Mouse (Mus musculus) midbrain, postnatal 0 days (tissue): ENCODE results near the gene Utrn. TPM values are rescaled to one million over a fixed set of nuclear protein-coding genes. Genes with fewer than 3 reads are reported as not detected.

Source experiments
- ATAC-seq: fragments of 200-750 bp; cut with Nextera tagmentation; 2 replicates; pipeline ENCODE4 v1.8.0; 2017; ENCODE audit warnings: moderate number of reproducible peaks, mild to moderate bottlenecking, moderate TSS enrichment, moderate library complexity; ENCODE audit not compliant: low FRiP score
- DNase-seq: peaks from one replicate; pipeline ENCODE4 v3.0.0-alpha.2; 2015; ENCODE audit warnings: low spot score
- H3K27ac ChIP-seq: fragments of 300-500 bp; sonication (generic); 2 replicates; pipeline ENCODE4 v1.5.1; 2014; ENCODE audit warnings: low read depth, mild to moderate bottlenecking, low read length, mixed read lengths
- H3K27me3 ChIP-seq: fragments of 300-500 bp; sonication (generic); 2 replicates; pipeline ENCODE4 v1.6.1; 2014; ENCODE audit warnings: low read length, control low read depth, mixed read lengths; ENCODE audit not compliant: insufficient read depth
- H3K36me3 ChIP-seq: fragments of 300-500 bp; sonication (generic); 2 replicates; pipeline ENCODE4 v1.6.1; 2014; ENCODE audit warnings: low read length, control low read depth, mixed read lengths; ENCODE audit not compliant: insufficient read depth
- H3K4me1 ChIP-seq: fragments of 300-500 bp; sonication (generic); 2 replicates; pipeline ENCODE4 v1.6.1; 2014; ENCODE audit warnings: mild to moderate bottlenecking, control low read depth, antibody characterized with exemption, low read length, mixed read lengths; ENCODE audit not compliant: insufficient read depth
- H3K4me2 ChIP-seq: fragments of 300-500 bp; sonication (generic); 2 replicates; pipeline ENCODE4 v1.6.1; 2014; ENCODE audit warnings: low read depth, mild to moderate bottlenecking, low read length, mixed read lengths; ENCODE audit not compliant: poor library complexity, severe bottlenecking
- H3K4me3 ChIP-seq: fragments of 300-500 bp; sonication (generic); 2 replicates; pipeline ENCODE4 v1.5.1; 2014; ENCODE audit warnings: low read depth, mild to moderate bottlenecking, low read length, moderate library complexity
- H3K9ac ChIP-seq: fragments of 300-500 bp; sonication (generic); replicated peaks from 2 replicates; pipeline ENCODE4 v1.6.1; 2014; ENCODE audit warnings: mild to moderate bottlenecking, low read length, moderate library complexity, mixed read lengths; ENCODE audit not compliant: poor library complexity, severe bottlenecking
- H3K9me3 ChIP-seq: fragments of 300-500 bp; sonication (generic); 2 replicates; pipeline ENCODE4 v1.6.1; 2016; ENCODE audit warnings: low read length, control low read depth
- CTCF ChIP-seq: IDR thresholded peaks from 2 replicates; pipeline ENCODE4 v1.5.1; 2016; ENCODE audit warnings: antibody characterized with exemption, mild to moderate bottlenecking
- WGBS: fragments of 180-500 bp; shearing (Covaris S2); extraction: QIAGEN DNeasy Blood & Tissue Kit; methylation state at CpG from one replicate; pipeline ENCODE4 v1.1.7; 2014; 5-methylcytosine and 5-hydroxymethylcytosine counted together
- polyA plus RNA-seq: library from polyadenylated mRNA; unstranded; fragments of >200 nt; fragmentation: Nextera tagmentation; extraction: Ambion mirVana; gene quantifications from 2 replicates; pipeline ENCODE4 v1.2.1, GENCODE M21; 2015
- total RNA-seq: library from RNA; depleted of rRNA; stranded (reverse); fragments of >200 nt; gene quantifications from 2 replicates; pipeline ENCODE4 v1.2.3, GENCODE M21; 2014

Utrn gene
- total and polyA plus RNA-seq, 2 experiments from 2014 or later, result 15.4 to 20.6 TPM

DNA sequence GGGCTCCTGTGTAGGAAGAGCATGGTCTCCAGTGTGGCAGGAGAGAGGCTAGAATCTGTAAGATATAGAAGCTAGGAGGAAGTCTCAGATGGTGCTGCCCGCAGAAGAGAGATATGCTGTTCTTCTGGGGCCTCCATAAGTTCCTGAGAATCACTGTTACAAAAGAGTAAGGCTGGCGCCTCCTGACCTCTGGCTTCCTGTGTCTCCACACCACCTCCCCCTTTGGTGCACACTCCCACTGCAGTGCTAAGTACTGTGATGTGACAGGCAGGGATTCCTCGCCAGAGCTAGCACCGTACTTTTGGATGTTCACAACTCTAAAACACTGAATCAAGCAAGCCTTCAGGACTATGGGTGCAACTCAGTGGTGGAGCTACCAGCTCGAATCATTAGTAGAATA, 140.1 kb downstream of the Utrn start:
- 89% methylated on average over 5 of the region's 5 CpGs for WGBS
- no peak overlapping the region for H3K9ac ChIP-seq
- DNase-seq, result no peak
- 0 out of 2 replicates have a peak, but pooled peaks cover 7% of the 10 kb centered on the region for H3K4me1 ChIP-seq
- no peaks in the 10 kb centered on the region for H3K9me3 ChIP-seq
- no peak overlapping the region for H3K27ac ChIP-seq
- TF ChIP-seq CTCF, result no peak
- H3K27me3 ChIP-seq, result no peaks in the 10 kb centered on the region
- no peak overlapping the region for H3K4me3 ChIP-seq
- no peaks in the 10 kb centered on the region for H3K36me3 ChIP-seq
- no peak for ATAC-seq
- no peak overlapping the region for H3K4me2 ChIP-seq

DNA sequence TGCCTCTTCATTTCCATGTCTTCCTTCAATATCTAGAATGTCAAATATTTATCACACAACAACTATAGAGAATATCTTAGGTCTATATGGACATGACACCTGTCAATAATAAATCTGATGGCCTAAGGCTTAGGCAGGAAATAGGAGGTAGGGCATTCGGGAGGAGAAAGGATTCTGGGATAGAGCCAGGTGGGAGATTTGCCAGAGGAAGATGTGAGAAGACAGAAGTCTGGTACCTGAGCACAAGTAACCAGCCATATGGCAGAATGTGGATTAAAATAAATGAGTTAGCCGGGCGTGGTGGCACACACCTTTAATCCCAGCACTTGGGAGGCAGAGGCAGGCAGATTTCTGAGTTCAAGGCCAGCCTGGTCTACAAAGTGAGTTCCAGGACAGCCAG, 141.3 kb downstream of the Utrn start:
- Histone ChIP-seq H3K27ac (no peak overlapping the region), H3K4me1 (0 out of 2 replicates have a peak, but pooled peaks cover 7% of the 10 kb centered on the region), H3K9ac (no peak overlapping the region), H3K36me3 (no peaks in the 10 kb centered on the region), H3K27me3 (no peaks in the 10 kb centered on the region), H3K4me2 (no peak overlapping the region), H3K4me3 (no peak overlapping the region), H3K9me3 (no peaks in the 10 kb centered on the region)
- no peak for TF ChIP-seq CTCF
- ATAC-seq, result no peak
- DNase-seq, result no peak
- WGBS, result 97% methylated on average over 3 of the region's 3 CpGs

DNA sequence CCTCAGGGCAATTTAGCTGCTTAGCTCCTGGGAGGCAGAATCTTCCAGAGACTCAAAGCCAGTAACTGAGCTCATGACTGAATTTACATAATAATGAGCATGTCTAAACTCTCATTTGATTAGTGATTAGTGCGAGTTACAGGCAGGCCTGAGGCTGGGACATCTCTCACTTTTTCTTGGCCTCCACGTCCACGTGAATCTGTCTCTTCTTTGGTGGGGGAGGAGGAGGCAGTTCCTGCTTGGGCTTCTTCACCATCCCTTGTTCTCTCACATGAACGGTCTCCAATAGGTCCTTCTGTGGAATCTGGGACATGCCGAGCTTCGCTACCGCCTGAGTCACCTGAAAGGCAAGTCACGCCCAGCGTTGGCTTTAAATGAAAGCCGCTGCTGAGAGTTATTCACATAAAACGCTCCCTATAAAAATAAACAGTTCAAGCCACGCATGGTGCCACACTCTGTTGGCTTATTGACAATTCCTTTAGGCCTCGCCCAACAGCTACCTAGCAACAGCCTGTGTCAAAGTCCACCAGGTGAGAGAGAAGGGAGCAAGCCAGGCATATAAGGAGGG, 143.0 kb downstream of the Utrn start:
- Histone ChIP-seq H3K27me3 (no peaks in the 10 kb centered on the region), H3K4me2 (no peak overlapping the region), H3K36me3 (no peaks in the 10 kb centered on the region), H3K4me1 (0 out of 2 replicates have a peak, but pooled peaks cover 7% of the 10 kb centered on the region), H3K9me3 (no peaks in the 10 kb centered on the region), H3K4me3 (no peak overlapping the region), H3K9ac (no peak overlapping the region), H3K27ac (no peak overlapping the region)
- DNase-seq, result peak; percentile 48
- 0 out of 2 replicates have a peak, but pooled peaks have one; percentile 33 for ATAC-seq
- TF ChIP-seq CTCF, result no peak
- 45% methylated on average over 13 of the region's 13 CpGs for WGBS

DNA sequence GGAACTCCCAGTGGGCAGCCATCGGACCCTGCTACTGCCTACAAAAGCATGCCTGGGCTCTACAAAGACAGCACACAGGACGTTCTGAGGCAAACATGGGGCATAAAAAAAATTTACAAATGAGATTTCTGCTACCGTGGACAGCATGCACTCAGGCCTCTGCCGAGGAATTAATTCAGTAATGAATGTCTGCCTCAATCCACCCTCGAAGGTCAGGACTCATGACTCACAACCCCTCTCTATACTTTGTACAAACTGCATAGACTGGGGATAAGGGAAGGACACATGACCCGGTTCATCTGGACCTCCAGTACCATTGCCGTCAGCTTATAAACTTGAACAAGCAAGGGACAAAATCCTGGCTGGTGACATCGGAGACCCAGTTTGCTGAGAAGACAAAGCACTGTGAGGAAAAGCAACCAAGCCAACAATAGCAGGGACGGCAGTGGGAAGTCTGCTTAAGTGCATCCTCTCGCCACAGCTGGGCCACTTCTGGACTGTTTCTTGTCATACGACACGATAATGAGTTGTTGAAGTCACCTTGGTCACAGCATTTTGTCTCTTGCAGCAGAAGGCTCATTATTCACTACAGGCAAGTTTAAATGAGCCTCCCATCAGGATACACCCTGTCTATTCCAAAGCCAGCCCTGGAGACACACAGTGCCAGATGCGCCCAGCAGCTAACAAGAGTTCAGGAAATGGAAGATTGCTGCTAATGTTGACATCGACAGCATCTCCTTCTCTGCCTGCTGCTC, 144.7 kb downstream of the Utrn start:
- Histone ChIP-seq H3K27ac (0 out of 2 replicates have a peak overlapping the region, but pooled peaks have one; percentile 26), H3K27me3 (no peaks in the 10 kb centered on the region), H3K4me1 (0 out of 2 replicates have a peak, but pooled peaks cover 7% of the 10 kb centered on the region), H3K4me3 (no peak overlapping the region), H3K36me3 (no peaks in the 10 kb centered on the region), H3K9ac (no peak overlapping the region), H3K4me2 (no peak overlapping the region), H3K9me3 (no peaks in the 10 kb centered on the region)
- DNase-seq, result peak; percentile 27
- 62% methylated on average over 14 of the region's 14 CpGs for WGBS
- peak; percentile 38; the same call in 1 of the 2 replicates for ATAC-seq
- no peak for TF ChIP-seq CTCF

DNA sequence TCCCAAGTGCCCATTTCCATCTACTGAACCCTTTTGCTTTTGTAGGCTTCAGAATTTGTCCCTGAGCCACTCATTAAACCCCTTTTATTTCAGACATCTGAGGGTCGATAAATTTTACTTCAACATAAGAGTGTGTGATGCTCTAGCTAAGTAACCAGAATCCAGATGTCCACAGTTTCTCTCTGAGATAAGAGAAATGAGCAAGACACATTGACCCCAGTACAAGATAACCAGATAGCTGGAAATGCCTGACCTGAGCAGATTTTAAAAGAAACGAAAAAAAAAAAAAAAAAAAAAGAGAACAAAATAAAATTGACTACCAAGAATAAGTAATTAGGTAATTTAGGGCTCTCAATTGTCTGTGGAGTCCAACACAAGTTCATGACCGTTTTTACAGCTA, 145.9 kb downstream of the Utrn start:
- no peak for ATAC-seq
- H3K4me3 ChIP-seq, result no peak overlapping the region
- 61% methylated on average over 3 of the region's 3 CpGs for WGBS
- H3K4me2 ChIP-seq, result no peak overlapping the region
- no peak for TF ChIP-seq CTCF
- no peaks in the 10 kb centered on the region for H3K27me3 ChIP-seq
- H3K36me3 ChIP-seq, result no peaks in the 10 kb centered on the region
- DNase-seq, result no peak
- H3K9ac ChIP-seq, result no peak overlapping the region
- H3K27ac ChIP-seq, result no peak overlapping the region
- no peaks in the 10 kb centered on the region for H3K9me3 ChIP-seq
- 0 out of 2 replicates have a peak, but pooled peaks cover 7% of the 10 kb centered on the region for H3K4me1 ChIP-seq

DNA sequence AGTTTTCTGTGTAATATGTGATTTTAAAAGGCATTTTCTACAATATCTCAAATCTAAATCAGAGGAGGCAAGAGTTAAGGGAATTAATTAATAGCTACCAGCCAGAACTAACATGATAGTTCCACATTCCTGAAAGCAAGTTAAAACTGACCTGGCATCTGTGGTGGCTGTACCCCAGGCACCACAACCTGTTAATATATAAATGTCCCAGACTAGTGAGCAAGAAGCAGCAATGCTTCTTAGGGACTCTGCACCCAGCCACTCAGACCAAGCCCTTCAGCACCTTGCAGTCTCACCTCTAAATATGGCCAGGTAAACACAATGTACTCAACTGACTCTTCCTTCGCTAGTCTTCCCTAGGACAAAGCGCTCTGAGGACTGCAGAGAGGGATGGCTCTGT, 147.1 kb downstream of the Utrn start:
- Histone ChIP-seq H3K4me1 (0 out of 2 replicates have a peak, but pooled peaks cover 7% of the 10 kb centered on the region), H3K4me2 (no peak overlapping the region), H3K27me3 (no peaks in the 10 kb centered on the region), H3K36me3 (no peaks in the 10 kb centered on the region), H3K9ac (no peak overlapping the region), H3K9me3 (no peaks in the 10 kb centered on the region), H3K4me3 (no peak overlapping the region), H3K27ac (no peak overlapping the region)
- TF ChIP-seq CTCF, result no peak
- no peak for ATAC-seq
- 94% methylated on average over 2 of the region's 2 CpGs for WGBS
- DNase-seq, result no peak
